Mouse (Mus musculus) brain, embryonic 14.5 days (tissue): ENCODE data around the gene Itpr2.

ENCODE experiments used
- CTCF ChIP-seq: fragments of 200-500 bp; IDR thresholded peaks from 2 replicates; pipeline ENCODE4 v1.5.1; 2012; ENCODE audit warnings: inconsistent platforms, mild to moderate bottlenecking, moderate library complexity, borderline replicate concordance; ENCODE audit not compliant: insufficient read depth, insufficient read length; ENCODE audit errors: extremely low read depth
- POLR2A ChIP-seq: fragments of 200-500 bp; IDR thresholded peaks from 2 replicates; pipeline ENCODE4 v1.6.1; 2012; ENCODE audit warnings: mild to moderate bottlenecking, inconsistent platforms, borderline replicate concordance; ENCODE audit not compliant: poor library complexity, insufficient read depth, insufficient read length, severe bottlenecking; ENCODE audit errors: extremely low read depth

DNA sequence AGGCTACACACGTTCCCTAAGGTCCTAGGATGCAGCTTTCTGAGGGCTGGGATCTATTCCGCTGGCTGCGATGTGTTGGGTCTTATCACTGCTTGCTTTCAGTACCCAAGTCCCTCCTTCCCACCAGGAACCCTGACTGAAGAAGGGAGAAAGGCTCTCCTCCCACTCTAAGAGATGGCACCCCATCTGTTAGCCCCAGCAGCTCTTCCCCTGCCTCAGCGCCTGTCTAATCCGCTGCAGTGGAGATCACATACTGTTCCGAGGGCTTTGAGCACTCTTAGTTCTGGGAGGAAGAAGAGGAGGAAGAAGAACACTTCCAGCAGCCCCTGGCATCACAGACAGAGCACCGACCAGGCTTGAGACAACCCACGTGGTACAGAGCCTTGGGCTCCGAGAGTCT, 14.9 kb downstream of the Itpr2 start:
- TF ChIP-seq CTCF (no peak), POLR2A (no peak)
